ENCODE assay signal across 34 mouse cellular contexts in genomic region chr4:133994697-133995096, GRCm38 (mm10). TPM values are rescaled to one million over a fixed set of nuclear protein-coding genes. Genes with fewer than 3 reads are reported as not detected.
DNase-seq lines count a peak whose midpoint lies in the region; ATAC-seq lines count a peak whose summit lies in the region.
"Had no signal": no experiment of that assay in that cellular context is flagged by ENCODE, and none has a peak within 500 bp of the region (broad histone marks: within the 10 kb centered on the region; RNA-seq: fewer than 3 reads in every experiment).

No protein-coding gene starts in this region.

- 85% methylated on average over 8 of the region's 8 CpGs for WGBS in kidney, embryonic 14.5 days
- WGBS in intestine, embryonic 16.5 days = 73% methylated on average over 8 of the region's 8 CpGs

- H3K4me1 ChIP-seq in kidney, embryonic 14.5 days (ENCODE audit: control insufficient read depth, insufficient read depth, low read length) = peaks cover 3% of the 10 kb centered on the region; the same call in 1 of the 2 replicates
- H3K4me1 ChIP-seq in intestine, embryonic 16.5 days (ENCODE audit: control insufficient read depth, insufficient read depth, low read length) = peaks cover 5% of the 10 kb centered on the region

- H3K27ac ChIP-seq in kidney, embryonic 14.5 days (ENCODE audit: low read depth, low read length) = no peak overlapping the region
- H3K27ac ChIP-seq in intestine, embryonic 16.5 days (ENCODE audit: low read length) = no peak overlapping the region
- H3K27ac ChIP-seq: forebrain, embryonic 10.5 days; forebrain, embryonic 13.5 days; gastrocnemius, adult 2 months; heart, embryonic 15.5 days; hindbrain, embryonic 10.5 days; hindbrain, embryonic 13.5 days had no signal

- no peaks in the 10 kb centered on the region for H3K9me3 ChIP-seq in kidney, embryonic 14.5 days (ENCODE audit: control insufficient read depth, low read length)
- no peaks in the 10 kb centered on the region for H3K9me3 ChIP-seq in intestine, embryonic 16.5 days (ENCODE audit: control insufficient read depth, low read length)
- H3K9me3 ChIP-seq: forebrain, embryonic 10.5 days; forebrain, embryonic 13.5 days; G1E; heart, embryonic 12.5 days; heart, embryonic 15.5 days; hindbrain, embryonic 10.5 days; hindbrain, embryonic 13.5 days had no signal

- H3K9ac ChIP-seq in kidney, embryonic 14.5 days (ENCODE audit: low read depth, low read length) = no peak overlapping the region
- H3K9ac ChIP-seq in intestine, embryonic 16.5 days (ENCODE audit: low read depth, low read length) = no peak overlapping the region
- H3K9ac ChIP-seq: forebrain, embryonic 13.5 days; heart, embryonic 12.5 days; heart, embryonic 15.5 days; hindbrain, embryonic 13.5 days had no signal

- H3K4me3 ChIP-seq in kidney, embryonic 14.5 days (ENCODE audit: low read length) = no peak overlapping the region
- H3K4me3 ChIP-seq in intestine, embryonic 16.5 days (ENCODE audit: low read length) = no peak overlapping the region
- H3K4me3 ChIP-seq: forebrain, embryonic 10.5 days; forebrain, embryonic 13.5 days; gastrocnemius, adult 2 months; heart, embryonic 12.5 days; heart, embryonic 15.5 days; hindbrain, embryonic 10.5 days; hindbrain, embryonic 13.5 days had no signal

- H3K36me3 ChIP-seq in kidney, embryonic 14.5 days (ENCODE audit: control insufficient read depth, insufficient read depth, low read length) = peaks cover 55% of the 10 kb centered on the region
- peaks cover 18% of the 10 kb centered on the region; the same call in 1 of the 2 replicates for H3K36me3 ChIP-seq in intestine, embryonic 16.5 days (ENCODE audit: control insufficient read depth, insufficient read depth, low read length)

- H3K4me2 ChIP-seq in kidney, embryonic 14.5 days (replicated peaks; ENCODE audit: low read depth, low read length) = no peak overlapping the region
- no peak overlapping the region for H3K4me2 ChIP-seq in intestine, embryonic 16.5 days (ENCODE audit: low read depth, low read length)
- H3K4me2 ChIP-seq: forebrain, embryonic 13.5 days; heart, embryonic 12.5 days; heart, embryonic 15.5 days; hindbrain, embryonic 13.5 days had no signal

- peak; percentile 18 for DNase-seq in kidney, adult 11 months
- DNase-seq in kidney, postnatal 10 days = no peak
- peak; percentile 42 for DNase-seq in kidney, adult 9 months
- peak; percentile 37 to 38 for DNase-seq in kidney, postnatal 36 days
- no peak for DNase-seq in frontal cortex, adult 2 months (ENCODE audit: extremely low spot score in 1 of 2, low spot score in 1 of 2)
- no peak for DNase-seq in adrenal gland, postnatal 10 days
- DNase-seq: adrenal gland, postnatal 14 days; B cell, adult 2 months; cerebellum, adult 11 months; cerebellum, adult 2 months; cerebellum, adult 9-11 months; cerebellum, postnatal 25 days; gastrocnemius, adult 2 months; gastrocnemius, postnatal 14 days; heart, adult 11 months; heart, postnatal 10 days; heart, postnatal 36 days had no signal

- ATAC-seq in kidney, embryonic 14.5 days (ENCODE audit: low FRiP score, low TSS enrichment) = no peak
- ATAC-seq in intestine, embryonic 16.5 days = peak; percentile 67
- ATAC-seq: forebrain, embryonic 13.5 days; forebrain, embryonic 16.5 days; hindbrain, embryonic 16.5 days; Patski had no signal

- H3K27me3 ChIP-seq in kidney, embryonic 14.5 days (ENCODE audit: control insufficient read depth, insufficient read depth, low read length) = no peaks in the 10 kb centered on the region
- no peaks in the 10 kb centered on the region for H3K27me3 ChIP-seq in intestine, embryonic 16.5 days (replicated peaks; ENCODE audit: control insufficient read depth, insufficient read depth, low read length)
- H3K27me3 ChIP-seq: CH12.LX; forebrain, embryonic 13.5 days; heart, embryonic 12.5 days; heart, embryonic 15.5 days; hindbrain, embryonic 13.5 days; Patski had no signal

RNA-seq across cellular contexts. Expression of gene Dhdds, which starts 6.0 kb away (rescaled TPM):
- 42.2 and 42.9 TPM in 2 replicates for polyA plus RNA-seq in kidney, embryonic 14.5 days (2014; fragmentation: Nextera tagmentation; extraction: Ambion mirVana)
- polyA plus RNA-seq in intestine, embryonic 16.5 days (2015; fragmentation: Nextera tagmentation; extraction: Ambion mirVana) = 41.3 and 45.4 TPM in 2 replicates
- polyA plus RNA-seq in frontal cortex, adult 2 months (2012; rRNA removed) = 54.8 and 56.5 TPM in 2 replicates
- 10 to 100 TPM; 30.7 to 35.8 TPM for total RNA-seq in adrenal gland, postnatal 10 days (2021)

RNA-seq across cellular contexts. Expression of gene Lin28a, which starts 23.9 kb away (rescaled TPM):
- polyA plus RNA-seq in kidney, embryonic 14.5 days (2014; fragmentation: Nextera tagmentation; extraction: Ambion mirVana) = not detected in 2 replicates
- polyA plus RNA-seq in intestine, embryonic 16.5 days (2015; fragmentation: Nextera tagmentation; extraction: Ambion mirVana) = 0.10 TPM in 2 replicates
- polyA plus RNA-seq in frontal cortex, adult 2 months (2012; rRNA removed) = not detected in 2 replicates
- under 1 TPM; 0.18 to 0.36 TPM for total RNA-seq in adrenal gland, postnatal 10 days (2021)
- total RNA-seq: adrenal gland, adult 18-20 months; adrenal gland, postnatal 14 days; heart, postnatal 10 days; heart, postnatal 36 days had no signal
- polyA plus RNA-seq: embryonic facial prominence, embryonic 14.5 days; forebrain, embryonic 16.5 days; G1E; Patski had no signal

RNA-seq across cellular contexts. Expression of gene Hmgn2, which starts 26.2 kb away (rescaled TPM):
- 3,172 and 3,245 TPM in 2 replicates for polyA plus RNA-seq in kidney, embryonic 14.5 days (2014; fragmentation: Nextera tagmentation; extraction: Ambion mirVana)
- 1,469 and 1,670 TPM in 2 replicates for polyA plus RNA-seq in intestine, embryonic 16.5 days (2015; fragmentation: Nextera tagmentation; extraction: Ambion mirVana)
- polyA plus RNA-seq in frontal cortex, adult 2 months (2012; rRNA removed) = 204 and 207 TPM in 2 replicates
- total RNA-seq in adrenal gland, postnatal 10 days (2021) = 100 to 1,000 TPM; 273 to 322 TPM

RNA-seq across cellular contexts. Expression of gene Zfp683, which starts 58.9 kb away (rescaled TPM):
- not detected in 2 replicates for polyA plus RNA-seq in kidney, embryonic 14.5 days (2014; fragmentation: Nextera tagmentation; extraction: Ambion mirVana)
- not detected in 2 replicates for polyA plus RNA-seq in intestine, embryonic 16.5 days (2015; fragmentation: Nextera tagmentation; extraction: Ambion mirVana)
- polyA plus RNA-seq in frontal cortex, adult 2 months (2012; rRNA removed) = not detected in 2 replicates
- under 1 TPM in 1 of 2 experiments, not detected in 1; 0.24 TPM for total RNA-seq in adrenal gland, postnatal 10 days (2021)
- total RNA-seq: adrenal gland, postnatal 14 days; adrenal gland, postnatal 4 days; CH12.LX; common myeloid progenitor, adult 5-6 weeks; G1E; gastrocnemius, adult 2 months; gastrocnemius, postnatal 14 days; heart, postnatal 10 days; heart, postnatal 36 days had no signal
- polyA plus RNA-seq: cerebellum, adult 2 months; embryonic facial prominence, embryonic 14.5 days; forebrain, embryonic 10.5 days; forebrain, embryonic 13.5 days; forebrain, embryonic 16.5 days; G1E; heart, embryonic 12.5 days; heart, embryonic 15.5 days; hindbrain, embryonic 10.5 days; hindbrain, embryonic 13.5 days; hindbrain, embryonic 16.5 days; Patski had no signal

Comparison
In these comparisons a context has a peak if more than half of its experiments do, and no peak if none do; other contexts are left out.
1. DNase-seq: peak in kidney, adult 11 months (single experiment), kidney, adult 9 months (single experiment) and kidney, postnatal 36 days (2 of 2); none in kidney, postnatal 10 days (single experiment), frontal cortex, adult 2 months (0 of 2) and adrenal gland, postnatal 10 days (single experiment).